Comparison of ENCODE assay signal across 10 mouse cellular contexts in genomic region chr6:31717531-31717930, GRCm38 (mm10).
DNase-seq lines count a peak whose midpoint lies in the region; ATAC-seq and TF ChIP-seq lines count a peak whose summit lies in the region.
"Had no signal": no experiment of that assay in that cellular context is flagged by ENCODE, and none has a peak within 500 bp of the region (broad histone marks: within the 10 kb centered on the region; RNA-seq: fewer than 3 reads in every experiment).

No protein-coding gene starts in this region.

- H3K27ac ChIP-seq in limb, embryonic 14.5 days (replicated peaks; ENCODE audit: low read depth, low read length), result no peak overlapping the region
- no peak overlapping the region for H3K27ac ChIP-seq in gastrocnemius, adult 2 months
- H3K27ac ChIP-seq: embryonic facial prominence, embryonic 12.5 days; liver, embryonic 15.5 days had no signal

- ATAC-seq in limb, embryonic 14.5 days (ENCODE audit: low FRiP score, low read depth), result no peak

- H3K9me3 ChIP-seq in limb, embryonic 14.5 days (ENCODE audit: control insufficient read depth, low read length), result no peaks in the 10 kb centered on the region
- H3K9me3 ChIP-seq: embryonic facial prominence, embryonic 12.5 days; liver, embryonic 15.5 days had no signal

- no peak overlapping the region for H3K4me2 ChIP-seq in limb, embryonic 14.5 days (replicated peaks; ENCODE audit: low read depth, low read length, severe bottlenecking)
- H3K4me2 ChIP-seq: embryonic facial prominence, embryonic 12.5 days; liver, embryonic 15.5 days had no signal

- TF ChIP-seq CTCF in gastrocnemius, adult 2 months (IDR thresholded peaks at IDR 0.05), result no peak

- no peak for TF ChIP-seq POLR2A in limb, embryonic 14.5 days (IDR thresholded peaks at IDR 0.05; ENCODE audit: borderline replicate concordance, extremely low read depth, insufficient read depth, insufficient read length)

- peak; percentile 19 for DNase-seq in right cerebral cortex, postnatal 4 days
- DNase-seq in right cerebral cortex, postnatal 14 days, result no peak
- peak; percentile 68 for DNase-seq in adrenal gland, postnatal 25 days
- DNase-seq in heart, postnatal 10 days, result peak; percentile 58 to 75
- peak; percentile 68 for DNase-seq in limb, embryonic 14.5 days (ENCODE audit: low spot score)
- DNase-seq in retina, postnatal 1 day, result peak; percentile 68
- DNase-seq in gastrocnemius, adult 2 months, result no peak
- no peak for DNase-seq in layer of hippocampus, postnatal 36 days

- H3K9ac ChIP-seq in limb, embryonic 14.5 days (ENCODE audit: low read depth, low read length, severe bottlenecking), result no peak overlapping the region
- H3K9ac ChIP-seq: embryonic facial prominence, embryonic 12.5 days; liver, embryonic 15.5 days had no signal

- H3K4me3 ChIP-seq in limb, embryonic 14.5 days (replicated peaks; ENCODE audit: low read length), result no peak overlapping the region
- no peak overlapping the region for H3K4me3 ChIP-seq in gastrocnemius, adult 2 months
- H3K4me3 ChIP-seq: embryonic facial prominence, embryonic 12.5 days; liver, embryonic 15.5 days had no signal

- no peaks in the 10 kb centered on the region for H3K36me3 ChIP-seq in limb, embryonic 14.5 days (ENCODE audit: control insufficient read depth, insufficient read depth, low read length)
- H3K36me3 ChIP-seq: embryonic facial prominence, embryonic 12.5 days; liver, embryonic 15.5 days had no signal

- no peaks in the 10 kb centered on the region for H3K4me1 ChIP-seq in limb, embryonic 14.5 days (ENCODE audit: control insufficient read depth, insufficient read depth, low read length)
- H3K4me1 ChIP-seq: embryonic facial prominence, embryonic 12.5 days; liver, embryonic 15.5 days had no signal

- WGBS in limb, embryonic 14.5 days, result 24% methylated on average over 12 of the region's 12 CpGs

- H3K27me3 ChIP-seq in limb, embryonic 14.5 days (ENCODE audit: control insufficient read depth, insufficient read depth, low read length), result no peaks in the 10 kb centered on the region
- H3K27me3 ChIP-seq: embryonic facial prominence, embryonic 12.5 days; liver, embryonic 15.5 days had no signal

- intact Hi-C loops in heart, postnatal 10 days (cut with DNase I), result no loop called here
- intact Hi-C loops in gastrocnemius, adult 2 months (cut with DNase I), result no loop called here

Comparison
In these comparisons a context has a peak if more than half of its experiments do, and no peak if none do; other contexts are left out.
1. DNase-seq: peak in right cerebral cortex, postnatal 4 days (single experiment), adrenal gland, postnatal 25 days (single experiment), heart, postnatal 10 days (2 of 2), limb, embryonic 14.5 days (single experiment) and retina, postnatal 1 day (single experiment); none in right cerebral cortex, postnatal 14 days (single experiment), gastrocnemius, adult 2 months (single experiment) and layer of hippocampus, postnatal 36 days (0 of 2).